Mouse (Mus musculus): Measurements from ENCODE around the gene Pde4c. TPM values are rescaled to one million over a fixed set of nuclear protein-coding genes. Genes with fewer than 3 reads are reported as not detected.

The Pde4c gene
- polyA plus RNA-seq, 1 experiment from 2014 or later, result 0.64 TPM

- Histone ChIP-seq H3K4me3 (ENCODE audit: low read length) (no peak overlapping the region), H3K9me3 (ENCODE audit: control insufficient read depth, low read length) (no peaks in the 10 kb centered on the region), H3K4me1 (ENCODE audit: control insufficient read depth, insufficient read depth, low read length) (peaks cover 50% of the 10 kb centered on the region), H3K27ac (ENCODE audit: low read length) (peak overlapping the region; percentile 95), H3K4me2 (ENCODE audit: low read depth, low read length) (peak overlapping the region; percentile 61), H3K27me3 (replicated peaks; ENCODE audit: control insufficient read depth, insufficient read depth, low read length) (no peaks in the 10 kb centered on the region), H3K36me3 (ENCODE audit: control insufficient read depth, insufficient read depth, low read length) (no peaks in the 10 kb centered on the region), H3K9ac (ENCODE audit: low read depth, low read length) (peak overlapping the region; percentile 66)
- 27% methylated on average over 32 of the region's 32 CpGs for WGBS
- peak; percentile 14; the same call in 1 of the 2 replicates for ATAC-seq
Observed at GRCm38 (mm10) chr8:70695318-70696018, 28.1 kb upstream of the Pde4c start.

- peaks cover 53% of the 10 kb centered on the region for H3K4me1 ChIP-seq (ENCODE audit: control insufficient read depth, insufficient read depth, low read length)
Observed at GRCm38 (mm10) chr8:70696019-70696885, 27.3 kb upstream of the Pde4c start.

GRCm38 (mm10) chr8:70696946-70697345 is 26.6 kb upstream of the Pde4c start:
- H3K4me3 ChIP-seq (ENCODE audit: low read length), result peak overlapping the region; percentile 23
- H3K27ac ChIP-seq (ENCODE audit: low read length), result peak overlapping the region; percentile 95
- H3K36me3 ChIP-seq (ENCODE audit: control insufficient read depth, insufficient read depth, low read length), result no peaks in the 10 kb centered on the region
- no peaks in the 10 kb centered on the region for H3K27me3 ChIP-seq (replicated peaks; ENCODE audit: control insufficient read depth, insufficient read depth, low read length)
- peak overlapping the region; percentile 66 for H3K9ac ChIP-seq (ENCODE audit: low read depth, low read length)
- peaks cover 54% of the 10 kb centered on the region for H3K4me1 ChIP-seq (ENCODE audit: control insufficient read depth, insufficient read depth, low read length)
- 36% methylated on average over 4 of the region's 4 CpGs for WGBS
- ATAC-seq, result no peak
- no peaks in the 10 kb centered on the region for H3K9me3 ChIP-seq (ENCODE audit: control insufficient read depth, low read length)
- H3K4me2 ChIP-seq (ENCODE audit: low read depth, low read length), result peak overlapping the region; percentile 61

More at GRCm38 (mm10) chr8:70696019-70696885, 27.3 kb upstream of the Pde4c start:
- H3K9me3 ChIP-seq (ENCODE audit: control insufficient read depth, low read length), result no peaks in the 10 kb centered on the region
- 3% methylated on average over 31 of the region's 31 CpGs for WGBS
- H3K36me3 ChIP-seq (ENCODE audit: control insufficient read depth, insufficient read depth, low read length), result no peaks in the 10 kb centered on the region
- H3K27ac ChIP-seq (ENCODE audit: low read length), result peak overlapping the region; percentile 95
- H3K4me3 ChIP-seq (ENCODE audit: low read length), result peak overlapping the region; percentile 23
- no peaks in the 10 kb centered on the region for H3K27me3 ChIP-seq (replicated peaks; ENCODE audit: control insufficient read depth, insufficient read depth, low read length)
- H3K9ac ChIP-seq (ENCODE audit: low read depth, low read length), result peak overlapping the region; percentile 66
- peak; percentile 24 for ATAC-seq
- H3K4me2 ChIP-seq (ENCODE audit: low read depth, low read length), result peak overlapping the region; percentile 61

GRCm38 (mm10) chr8:70697366-70698250 is 25.9 kb upstream of the Pde4c start:
- no peaks in the 10 kb centered on the region for H3K36me3 ChIP-seq (ENCODE audit: control insufficient read depth, insufficient read depth, low read length)
- peak overlapping the region; percentile 54 for H3K4me3 ChIP-seq (ENCODE audit: low read length)
- ATAC-seq, result no peak
- H3K27me3 ChIP-seq (replicated peaks; ENCODE audit: control insufficient read depth, insufficient read depth, low read length), result no peaks in the 10 kb centered on the region
- WGBS, result 59% methylated on average over 12 of the region's 12 CpGs
- peak overlapping the region; percentile 61 for H3K4me2 ChIP-seq (ENCODE audit: low read depth, low read length)
- H3K9me3 ChIP-seq (ENCODE audit: control insufficient read depth, low read length), result no peaks in the 10 kb centered on the region
- peak overlapping the region; percentile 72 for H3K9ac ChIP-seq (ENCODE audit: low read depth, low read length)
- H3K27ac ChIP-seq (ENCODE audit: low read length), result peak overlapping the region; percentile 95
- H3K4me1 ChIP-seq (ENCODE audit: control insufficient read depth, insufficient read depth, low read length), result peaks cover 56% of the 10 kb centered on the region

GRCm38 (mm10) chr8:70698310-70699109 is 25.0 kb upstream of the Pde4c start, which contains the start of gene Jund:
Gene Jund, plus strand, starts transcription at chr8:70698949.
- ATAC-seq, result peak; percentile 85
- peaks cover 52% of the 10 kb centered on the region for H3K4me1 ChIP-seq (ENCODE audit: control insufficient read depth, insufficient read depth, low read length)
- 0% methylated on average over 65 of the region's 69 CpGs for WGBS

GRCm38 (mm10) chr8:70699116-70699833 is 24.2 kb upstream of the Pde4c start:
- H3K4me2 ChIP-seq (ENCODE audit: low read depth, low read length), result peak overlapping the region; percentile 59
- H3K4me1 ChIP-seq (ENCODE audit: control insufficient read depth, insufficient read depth, low read length), result peaks cover 47% of the 10 kb centered on the region
- H3K36me3 ChIP-seq (ENCODE audit: control insufficient read depth, insufficient read depth, low read length), result no peaks in the 10 kb centered on the region
- H3K27me3 ChIP-seq (replicated peaks; ENCODE audit: control insufficient read depth, insufficient read depth, low read length), result no peaks in the 10 kb centered on the region
- peak overlapping the region; percentile 99 for H3K9ac ChIP-seq (ENCODE audit: low read depth, low read length)
- H3K27ac ChIP-seq (ENCODE audit: low read length), result peak overlapping the region; percentile 99
- H3K9me3 ChIP-seq (ENCODE audit: control insufficient read depth, low read length), result no peaks in the 10 kb centered on the region
- peak overlapping the region; percentile 91 for H3K4me3 ChIP-seq (ENCODE audit: low read length)
- under 1% methylated on average over 87 of the region's 89 CpGs for WGBS
- ATAC-seq, result no peak; the same call in none of the 2 replicates

More at GRCm38 (mm10) chr8:70698310-70699109, 25.0 kb upstream of the Pde4c start, which contains the start of gene Jund:
- Histone ChIP-seq H3K9ac (ENCODE audit: low read depth, low read length) (peak within 1 kb of the TSS; percentile 99), H3K9me3 (ENCODE audit: control insufficient read depth, low read length) (no peaks in the 10 kb centered on the region), H3K4me2 (ENCODE audit: low read depth, low read length) (peak within 1 kb of the TSS; percentile 61), H3K27ac (ENCODE audit: low read length) (peak within 1 kb of the TSS; percentile 99), H3K27me3 (replicated peaks; ENCODE audit: control insufficient read depth, insufficient read depth, low read length) (no peaks in the 10 kb centered on the region), H3K36me3 (ENCODE audit: control insufficient read depth, insufficient read depth, low read length) (no peaks in the 10 kb centered on the region), H3K4me3 (ENCODE audit: low read length) (peak within 1 kb of the TSS; percentile 91)

- Histone ChIP-seq H3K9ac (ENCODE audit: low read depth, low read length) (peak overlapping the region; percentile 99), H3K36me3 (ENCODE audit: control insufficient read depth, insufficient read depth, low read length) (no peaks in the 10 kb centered on the region), H3K9me3 (ENCODE audit: control insufficient read depth, low read length) (no peaks in the 10 kb centered on the region), H3K4me3 (ENCODE audit: low read length) (peak overlapping the region; percentile 91), H3K27ac (ENCODE audit: low read length) (peak overlapping the region; percentile 99), H3K4me2 (ENCODE audit: low read depth, low read length) (peak overlapping the region; percentile 59), H3K27me3 (replicated peaks; ENCODE audit: control insufficient read depth, insufficient read depth, low read length) (no peaks in the 10 kb centered on the region), H3K4me1 (ENCODE audit: control insufficient read depth, insufficient read depth, low read length) (peaks cover 47% of the 10 kb centered on the region)
- no peak for ATAC-seq
- 1% methylated on average over 59 of the region's 59 CpGs for WGBS
Observed at GRCm38 (mm10) chr8:70699834-70700554, 23.5 kb upstream of the Pde4c start.

Measured in intestine, embryonic 16.5 days (tissue).